Mouse (Mus musculus) CH12.LX (cell line): ENCODE results near the gene Mucl1. TPM values are rescaled to one million over a fixed set of nuclear protein-coding genes. Genes with fewer than 3 reads are reported as not detected.
"Not testable (repeated sequence)": the region's sequence is repeated elsewhere in the genome, so short reads cannot be mapped to it uniquely, and the experiment has no call there.

Source experiments
- DNase-seq: peaks from one replicate; pipeline ENCODE4 v3.0.0-alpha.2; 2013; ENCODE audit errors: extremely low read depth
- H3K27ac ChIP-seq: 2 replicates; pipeline ENCODE4 v1.5.1; 2012; ENCODE audit warnings: low read depth, mild to moderate bottlenecking, control low read depth, moderate library complexity; ENCODE audit not compliant: insufficient read depth
- H3K27me3 ChIP-seq: replicated peaks from 2 replicates; pipeline ENCODE3; 2012; ENCODE audit warnings: inconsistent platforms
- H3K36me3 ChIP-seq, 2 experiments: replicated peaks in 1 of 2; 2 replicates each; pipeline versions ENCODE3 to v1.6.1; 2012; ENCODE audit warnings: inconsistent platforms in 1 of 2, low read length in 1 of 2, mild to moderate bottlenecking in 1 of 2, mixed read lengths in 1 of 2, moderate library complexity in 1 of 2; ENCODE audit not compliant: control insufficient read depth in 1 of 2, insufficient read depth in 1 of 2
- H3K4me1 ChIP-seq, 2 experiments: 2 replicates each; pipeline ENCODE4 v1.6.1; 2012; ENCODE audit warnings: inconsistent platforms in 1 of 2, moderate library complexity in 1 of 2; ENCODE audit not compliant: insufficient read depth in 2 of 2, control insufficient read depth in 1 of 2
- H3K4me2 ChIP-seq: 2 replicates; pipeline ENCODE4 v1.6.1; 2012; ENCODE audit warnings: low read depth, mild to moderate bottlenecking, control low read depth; ENCODE audit not compliant: poor library complexity, insufficient read depth, severe bottlenecking
- H3K4me3 ChIP-seq, 3 experiments: fragments of 150-350 bp in 1 of 3; sonication (generic) in 1 of 3; replicated peaks in 1 of 3; 2 replicates each; pipeline versions ENCODE3 to v1.5.1; 2011 to 2012; ENCODE audit warnings: low read depth in 2 of 3, low read length in 2 of 3, mild to moderate bottlenecking in 2 of 3, moderate library complexity in 2 of 3, control low read depth in 1 of 3, improper control_type of control experiment in 1 of 3, inconsistent platforms in 1 of 3, mixed read lengths in 1 of 3; ENCODE audit not compliant: poor library complexity in 1 of 3
- H3K79me2 ChIP-seq: replicated peaks from 2 replicates; pipeline ENCODE4 v1.6.1; 2012; ENCODE audit warnings: mild to moderate bottlenecking, moderate library complexity; ENCODE audit not compliant: control insufficient read depth, poor library complexity, insufficient read depth, severe bottlenecking; ENCODE audit errors: extremely low read depth
- H3K9ac ChIP-seq: 2 replicates; pipeline ENCODE4 v1.6.1; 2012; ENCODE audit warnings: low read depth, mild to moderate bottlenecking, control low read depth, moderate library complexity; ENCODE audit not compliant: insufficient read depth
- H3K9me3 ChIP-seq: replicated peaks from 2 replicates; pipeline ENCODE3; 2012; ENCODE audit warnings: low read length, inconsistent platforms, mixed read lengths
- BHLHE40 ChIP-seq: IDR thresholded peaks from 2 replicates; pipeline ENCODE4 v1.6.1; 2011; ENCODE audit warnings: mild to moderate bottlenecking, low read depth, low read length, improper control_type of control experiment
- CHD1 ChIP-seq: IDR thresholded peaks from 2 replicates; pipeline ENCODE4 v1.6.1; 2012; ENCODE audit warnings: low read depth, low read length, improper control_type of control experiment, inconsistent platforms
- CHD2 ChIP-seq: IDR thresholded peaks from 2 replicates; pipeline ENCODE4 v1.6.1; 2011; ENCODE audit warnings: low read length, improper control_type of control experiment
- CTCF ChIP-seq, 2 experiments: IDR thresholded peaks in 1 of 2; conservative IDR thresholded peaks in 1 of 2; 2 replicates each; pipeline ENCODE4 v1.5.1; 2011 to 2012; ENCODE audit warnings: low read depth in 2 of 2, low read length in 2 of 2, improper control_type of control experiment in 1 of 2, inconsistent platforms in 1 of 2, mild to moderate bottlenecking in 1 of 2, moderate library complexity in 1 of 2
- ELF1 ChIP-seq: IDR thresholded peaks from 2 replicates; pipeline ENCODE4 v1.6.1; 2014; ENCODE audit warnings: low read depth, mild to moderate bottlenecking, inconsistent platforms, low read length, improper control_type of control experiment
- GABPA ChIP-seq: IDR thresholded peaks from 2 replicates; pipeline ENCODE4 v1.6.1; 2012; ENCODE audit warnings: low read depth, low read length, improper control_type of control experiment, inconsistent platforms; ENCODE audit not compliant: insufficient replicate concordance
- HCFC1 ChIP-seq: IDR thresholded peaks from 2 replicates; pipeline ENCODE4 v1.6.1; 2012; ENCODE audit warnings: low read depth, mild to moderate bottlenecking, inconsistent platforms, low read length, improper control_type of control experiment
- IRF4 ChIP-seq: IDR thresholded peaks from 2 replicates; pipeline ENCODE4 v1.6.1; 2014; ENCODE audit warnings: low read depth, mild to moderate bottlenecking, inconsistent platforms, low read length, improper control_type of control experiment
- JUN ChIP-seq: IDR thresholded peaks from 2 replicates; pipeline ENCODE4 v1.6.1; 2011; ENCODE audit warnings: low read depth, mild to moderate bottlenecking, low read length, improper control_type of control experiment, moderate library complexity; ENCODE audit not compliant: insufficient read depth
- KAT2A ChIP-seq: IDR thresholded peaks from 2 replicates; pipeline ENCODE4 v1.6.1; 2012; ENCODE audit warnings: low read length, improper control_type of control experiment, inconsistent platforms; ENCODE audit not compliant: insufficient replicate concordance
- MXI1 ChIP-seq: IDR thresholded peaks from 2 replicates; pipeline ENCODE4 v1.6.1; 2011; ENCODE audit warnings: mild to moderate bottlenecking, low read depth, low read length, improper control_type of control experiment
- NELFE ChIP-seq: IDR thresholded peaks from 2 replicates; pipeline ENCODE4 v1.6.1; 2011; ENCODE audit warnings: low read depth, low read length, improper control_type of control experiment
- PAX5 ChIP-seq: IDR thresholded peaks from 2 replicates; pipeline ENCODE4 v1.6.1; 2012; ENCODE audit warnings: low read length, inconsistent platforms, mixed read lengths
- POLR2AphosphoS2 ChIP-seq: IDR thresholded peaks from 2 replicates; pipeline ENCODE4 v1.6.1; 2011; ENCODE audit warnings: low read depth, low read length, improper control_type of control experiment
- RAD21 ChIP-seq: IDR thresholded peaks from 2 replicates; pipeline ENCODE4 v1.6.1; 2011; ENCODE audit warnings: low read depth, mild to moderate bottlenecking, low read length, improper control_type of control experiment, moderate library complexity
- SIN3A ChIP-seq: IDR thresholded peaks from 2 replicates; pipeline ENCODE4 v1.6.1; 2012; ENCODE audit warnings: low read length, improper control_type of control experiment, inconsistent platforms
- SMC3 ChIP-seq: IDR thresholded peaks from 2 replicates; pipeline ENCODE4 v1.6.1; 2011; ENCODE audit warnings: low read depth, low read length, improper control_type of control experiment
- USF1 ChIP-seq: IDR thresholded peaks from 2 replicates; pipeline ENCODE4 v1.6.1; 2014; ENCODE audit warnings: low read depth, mild to moderate bottlenecking, inconsistent platforms, low read length, improper control_type of control experiment
- ZC3H11A ChIP-seq: IDR thresholded peaks from 2 replicates; pipeline ENCODE4 v1.6.1; 2012; ENCODE audit warnings: low read depth, mild to moderate bottlenecking, inconsistent platforms, low read length, improper control_type of control experiment
- dilution Hi-C: fragments of 300-500 bp; cut with MboI; formaldehyde crosslinking; loops from 2 replicates; pipeline ENCODE4 v1.14.3; 2020; ENCODE audit warnings: low sequenced_read_pairs; ENCODE audit not compliant: extremely low pct_unique_long_range_greater_than_20kb, extremely low pct_ligation_motif_present
- in situ Hi-C: fragments of 300-500 bp; cut with MboI; formaldehyde crosslinking; loops from 3 replicates; pipeline ENCODE4 v1.14.3; 2019; ENCODE audit warnings: low sequenced_read_pairs, low pct_ligation_motif_present, low pct_unique_long_range_greater_than_20kb, mixed read lengths
- polyA plus RNA-seq: library from polyadenylated mRNA; unstranded; fragments of >175 nt; gene quantifications from 2 replicates; pipeline ENCODE4 v1.2.1, GENCODE M21; 2012; ENCODE audit warnings: low read depth; ENCODE audit not compliant: insufficient read length
- total RNA-seq, 2 experiments: library from RNA; depleted of rRNA; stranded (reverse); fragments of 300-350 nt in 1 of 2; fragments of >200 nt in 1 of 2; gene quantifications; 2 replicates each; pipeline ENCODE4 v1.2.3; 2012 to 2014

Gene Mucl1
- total RNA-seq (2012; rRNA removed) (not detected in 2 replicates), total RNA-seq (2014; rRNA removed) (not detected in 2 replicates), polyA plus RNA-seq (not detected in 2 replicates)

DNA sequence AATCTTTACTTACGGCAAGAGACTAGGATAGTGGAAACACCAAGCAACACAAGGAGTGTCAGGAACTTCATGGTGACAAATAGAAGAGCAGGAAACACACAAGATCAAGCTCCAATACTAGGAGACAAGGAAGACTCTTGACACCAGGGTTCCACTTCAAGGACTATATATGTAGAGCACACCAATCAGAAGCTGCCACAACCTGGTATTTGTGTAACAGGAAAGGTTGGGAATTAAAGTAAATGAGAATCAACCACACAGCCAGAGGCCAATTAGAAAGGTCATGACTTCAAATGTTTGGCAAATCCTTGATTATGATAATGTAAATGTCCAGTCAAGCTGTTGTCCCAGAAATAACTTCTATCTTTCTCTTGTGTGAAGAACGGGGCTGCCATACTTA is at the start of gene Mucl1:
Mucl1 (minus strand) TSS at position 101 of the 400 bp plus-strand sequence.
- Histone ChIP-seq H3K36me3 (no peaks in the 10 kb centered on the region), H3K9ac (no peak within 1 kb of the TSS), H3K4me2 (no peak within 1 kb of the TSS), H3K27me3 (peaks cover 10% of the 10 kb centered on the region), H3K27ac (no peak within 1 kb of the TSS), H3K9me3 (no peaks in the 10 kb centered on the region), H3K79me2 (no peaks in the 10 kb centered on the region), H3K4me1 (peaks cover 0 to 3% of the 10 kb centered on the region in 2 experiments; a peak in 2 of 4 replicates), H3K4me3 (no peak within 1 kb of the TSS)
- no peak for DNase-seq
- TF ChIP-seq NELFE (no peak), SIN3A (no peak), CTCF (conservative IDR thresholded peaks at IDR 0.05 in 1 of 2, IDR thresholded peaks at IDR 0.05 in 1 of 2; ENCODE audit: low read depth in 2 of 2, low read length in 2 of 2) (no peak), CHD1 (no peak), PAX5 (no peak), KAT2A (no peak), POLR2AphosphoS2 (no peak), JUN (no peak), USF1 (no peak), CHD2 (no peak), ELF1 (no peak), ZC3H11A (no peak), IRF4 (no peak), MXI1 (no peak), BHLHE40 (no peak), HCFC1 (no peak), GABPA (no peak)
- dilution Hi-C loops, result no loop called here
- in situ Hi-C loops, result no loop called here

DNA sequence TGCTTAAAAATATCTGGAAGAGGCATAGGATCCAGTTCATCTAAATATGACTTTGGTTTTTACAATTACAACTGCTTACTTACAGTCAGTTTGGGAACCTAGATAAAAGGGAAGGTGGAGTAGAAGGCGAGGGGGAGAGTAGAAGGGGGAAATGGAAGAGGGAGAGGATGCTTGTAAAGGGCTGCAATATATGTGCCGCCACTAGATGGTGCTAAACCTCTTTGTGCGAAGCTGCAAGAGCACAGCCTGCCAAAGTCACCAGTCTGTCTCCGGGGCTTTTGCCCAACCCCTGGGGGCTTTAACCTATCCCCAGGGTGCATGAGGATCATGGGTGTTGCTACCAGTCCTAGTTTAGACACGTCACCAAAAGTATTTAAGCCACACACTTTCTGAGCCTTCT is 11.6 kb upstream of the Mucl1 start:
- TF ChIP-seq RAD21 (peak; percentile 72), SMC3 (peak; percentile 72), CTCF (conservative IDR thresholded peaks at IDR 0.05 in 1 of 2, IDR thresholded peaks at IDR 0.05 in 1 of 2; ENCODE audit: low read depth in 2 of 2, low read length in 2 of 2) (peak; percentile 73 to 84)
- H3K27ac ChIP-seq, H3K9ac ChIP-seq, H3K36me3 ChIP-seq, H3K27me3 ChIP-seq, H3K4me1 ChIP-seq, H3K4me2 ChIP-seq, H3K79me2 ChIP-seq, H3K4me3 ChIP-seq, in situ Hi-C loops, dilution Hi-C loops, H3K9me3 ChIP-seq: not testable (repeated sequence)
- peak; percentile 75 for DNase-seq

DNA sequence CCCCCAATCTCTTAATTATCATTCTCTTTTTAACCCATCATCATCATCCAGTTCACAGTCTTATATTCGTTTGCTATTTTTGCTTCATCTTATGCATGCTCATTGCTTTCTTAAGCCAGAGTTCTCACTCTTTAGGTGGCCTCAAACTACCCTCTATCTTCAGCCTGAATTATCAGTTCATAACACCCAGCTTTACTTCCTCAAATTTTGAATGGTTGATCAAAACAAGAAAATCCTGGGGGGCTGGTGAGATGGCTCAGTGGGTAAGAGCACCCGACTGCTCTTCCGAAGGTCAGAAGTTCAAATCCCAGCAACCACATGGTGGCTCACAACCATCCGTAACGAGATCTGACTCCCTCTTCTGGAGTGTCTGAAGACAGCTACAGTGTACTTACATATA is 38.4 kb downstream of the Mucl1 start:
- not testable (repeated sequence) for H3K36me3 ChIP-seq, H3K4me1 ChIP-seq

More for the DNA sequence above, 38.4 kb downstream of the Mucl1 start:
- H3K27ac ChIP-seq, H3K9ac ChIP-seq, H3K4me2 ChIP-seq, H3K9me3 ChIP-seq, DNase-seq, H3K27me3 ChIP-seq, dilution Hi-C loops, H3K4me3 ChIP-seq, H3K79me2 ChIP-seq, in situ Hi-C loops: not testable (repeated sequence)
